Mouse (Mus musculus): ENCODE measurements around the gene Sept8. TPM values are rescaled to one million over a fixed set of nuclear protein-coding genes. Genes with fewer than 3 reads are reported as not detected.
"Not testable (repeated sequence)": the region's sequence is repeated elsewhere in the genome, so short reads cannot be mapped to it uniquely, and the experiment has no call there.

Gene Sept8
- polyA plus RNA-seq, 1 experiment from 2014 or later, result 18.2 TPM

- Histone ChIP-seq H3K4me3 (replicated peaks) (no peak overlapping the region), H3K4me1 (replicated peaks) (peaks cover 21% of the 10 kb centered on the region), H3K27me3 (no peaks in the 10 kb centered on the region), H3K4me2 (no peak overlapping the region), H3K36me3 (replicated peaks) (no peaks in the 10 kb centered on the region), H3K27ac (replicated peaks) (no peak overlapping the region), H3K9me3 (replicated peaks) (no peaks in the 10 kb centered on the region), H3K9ac (no peak overlapping the region)
- ATAC-seq (ENCODE audit: insufficient read depth), result no peak
- WGBS (ENCODE audit: insufficient replicate concordance), result 66% methylated on average over 12 of the region's 12 CpGs
These were observed 32.7 kb downstream of the Sept8 start for GRCm38 (mm10) chr11:53551754-53552153.

- not testable (repeated sequence) for H3K4me3 ChIP-seq (replicated peaks); H3K27ac ChIP-seq (replicated peaks); H3K9ac ChIP-seq; H3K4me2 ChIP-seq; H3K27me3 ChIP-seq; H3K4me1 ChIP-seq (replicated peaks); ATAC-seq (ENCODE audit: insufficient read depth); H3K36me3 ChIP-seq (replicated peaks); H3K9me3 ChIP-seq (replicated peaks)
- 90% methylated on average over 13 of the region's 20 CpGs for WGBS (ENCODE audit: insufficient replicate concordance)
These were observed 37.5 kb downstream of the Sept8 start for GRCm38 (mm10) chr11:53556529-53556928.

GRCm38 (mm10) chr11:53557992-53558391, 38.9 kb downstream of the Sept8 start:
- ATAC-seq (ENCODE audit: insufficient read depth); H3K9me3 ChIP-seq (replicated peaks): not testable (repeated sequence)
- 68% methylated on average over 1 of the region's 3 CpGs for WGBS (ENCODE audit: insufficient replicate concordance)

GRCm38 (mm10) chr11:53559980-53560379, 40.9 kb downstream of the Sept8 start:
- ATAC-seq (ENCODE audit: insufficient read depth); H3K9ac ChIP-seq; H3K27ac ChIP-seq (replicated peaks); H3K27me3 ChIP-seq; H3K4me3 ChIP-seq (replicated peaks); H3K36me3 ChIP-seq (replicated peaks); H3K4me2 ChIP-seq; H3K9me3 ChIP-seq (replicated peaks): not testable (repeated sequence)
- WGBS (ENCODE audit: insufficient replicate concordance), result 62% methylated on average over 2 of the region's 3 CpGs
- peaks cover 16% of the 10 kb centered on the region for H3K4me1 ChIP-seq (replicated peaks)

More at GRCm38 (mm10) chr11:53557992-53558391, 38.9 kb downstream of the Sept8 start:
- H3K4me1 ChIP-seq (replicated peaks), result peaks cover 16% of the 10 kb centered on the region
- not testable (repeated sequence) for H3K36me3 ChIP-seq (replicated peaks); H3K27ac ChIP-seq (replicated peaks); H3K4me3 ChIP-seq (replicated peaks); H3K9ac ChIP-seq; H3K27me3 ChIP-seq; H3K4me2 ChIP-seq

GRCm38 (mm10) chr11:53561986-53562385, 42.9 kb downstream of the Sept8 start:
- WGBS (ENCODE audit: insufficient replicate concordance), result 34% methylated on average over 2 of the region's 2 CpGs
- H3K36me3 ChIP-seq (replicated peaks), result no peaks in the 10 kb centered on the region
- no peak overlapping the region for H3K27ac ChIP-seq (replicated peaks)
- ATAC-seq (ENCODE audit: insufficient read depth), result peak; percentile 57; the same call in 1 of the 2 replicates
- H3K27me3 ChIP-seq, result no peaks in the 10 kb centered on the region
- no peaks in the 10 kb centered on the region for H3K9me3 ChIP-seq (replicated peaks)
- H3K9ac ChIP-seq, result no peak overlapping the region
- H3K4me1 ChIP-seq (replicated peaks), result peaks cover 24% of the 10 kb centered on the region
- 0 out of 2 replicates have a peak overlapping the region, but pooled peaks have one; percentile 17 for H3K4me2 ChIP-seq
- H3K4me3 ChIP-seq (replicated peaks), result no peak overlapping the region

- Histone ChIP-seq H3K4me2 (peak overlapping the region; percentile 94), H3K9me3 (replicated peaks) (no peaks in the 10 kb centered on the region), H3K36me3 (replicated peaks) (no peaks in the 10 kb centered on the region), H3K27ac (replicated peaks) (no peak overlapping the region; the same call in 1 of the 2 replicates), H3K4me3 (replicated peaks) (peak overlapping the region; percentile 81), H3K4me1 (replicated peaks) (peaks cover 28% of the 10 kb centered on the region), H3K27me3 (no peaks in the 10 kb centered on the region), H3K9ac (peak overlapping the region; percentile 68)
- ATAC-seq (ENCODE audit: insufficient read depth), result no peak
- 77% methylated on average over 4 of the region's 4 CpGs for WGBS (ENCODE audit: insufficient replicate concordance)
These were observed 47.6 kb downstream of the Sept8 start for GRCm38 (mm10) chr11:53566646-53567045.

- Histone ChIP-seq H3K9me3 (replicated peaks) (no peaks in the 10 kb centered on the region), H3K4me1 (replicated peaks) (peaks cover 20% of the 10 kb centered on the region), H3K4me2 (peak within 1 kb of the TSS; percentile 94), H3K36me3 (replicated peaks) (no peaks in the 10 kb centered on the region), H3K4me3 (replicated peaks) (peak within 1 kb of the TSS; percentile 81), H3K27me3 (no peaks in the 10 kb centered on the region), H3K9ac (peak within 1 kb of the TSS; percentile 68), H3K27ac (replicated peaks) (peak within 1 kb of the TSS; percentile 49)
- peak; percentile 98 for ATAC-seq (ENCODE audit: insufficient read depth)
- WGBS (ENCODE audit: insufficient replicate concordance), result 1% methylated on average over 69 of the region's 69 CpGs
These were observed 48.4 kb downstream of the Sept8 start, which contains the start of gene Kif3a for GRCm38 (mm10) chr11:53567224-53568014. Gene Kif3a, plus strand, starts transcription at chr11:53567379.

- H3K27me3 ChIP-seq, result no peaks in the 10 kb centered on the region
- peaks cover 4% of the 10 kb centered on the region; the same call in 1 of the 2 replicates for H3K4me1 ChIP-seq (replicated peaks)
- H3K9ac ChIP-seq, result no peak overlapping the region
- WGBS (ENCODE audit: insufficient replicate concordance), result 89% methylated on average over 3 of the region's 3 CpGs
- H3K27ac ChIP-seq (replicated peaks), result no peak overlapping the region
- H3K4me3 ChIP-seq (replicated peaks), result no peak overlapping the region
- H3K9me3 ChIP-seq (replicated peaks), result no peaks in the 10 kb centered on the region
- peaks cover 18% of the 10 kb centered on the region; the same call in 1 of the 2 replicates for H3K36me3 ChIP-seq (replicated peaks)
- ATAC-seq (ENCODE audit: insufficient read depth), result no peak
- no peak overlapping the region for H3K4me2 ChIP-seq
These were observed 61.5 kb downstream of the Sept8 start for GRCm38 (mm10) chr11:53580562-53580961.

- Histone ChIP-seq H3K9me3 (replicated peaks) (no peaks in the 10 kb centered on the region), H3K36me3 (replicated peaks) (peaks cover 18% of the 10 kb centered on the region; the same call in 1 of the 2 replicates), H3K27ac (replicated peaks) (no peak overlapping the region), H3K9ac (no peak overlapping the region), H3K4me2 (no peak overlapping the region), H3K4me3 (replicated peaks) (no peak overlapping the region), H3K27me3 (no peaks in the 10 kb centered on the region), H3K4me1 (replicated peaks) (peaks cover 4% of the 10 kb centered on the region; the same call in 1 of the 2 replicates)
- ATAC-seq (ENCODE audit: insufficient read depth), result no peak
- 76% methylated on average over 10 of the region's 10 CpGs for WGBS (ENCODE audit: insufficient replicate concordance)
These were observed 64.1 kb downstream of the Sept8 start for GRCm38 (mm10) chr11:53583151-53583550.

- no peak for ATAC-seq (ENCODE audit: insufficient read depth)
- Histone ChIP-seq H3K27ac (replicated peaks) (peak overlapping the region; percentile 41; the same call in 1 of the 2 replicates), H3K4me2 (no peak overlapping the region), H3K4me1 (replicated peaks) (peaks cover 4% of the 10 kb centered on the region; the same call in 1 of the 2 replicates), H3K27me3 (no peaks in the 10 kb centered on the region), H3K4me3 (replicated peaks) (no peak overlapping the region), H3K36me3 (replicated peaks) (peaks cover 18% of the 10 kb centered on the region; the same call in 1 of the 2 replicates), H3K9ac (no peak overlapping the region), H3K9me3 (replicated peaks) (no peaks in the 10 kb centered on the region)
- 51% methylated on average over 3 of the region's 3 CpGs for WGBS (ENCODE audit: insufficient replicate concordance)
These were observed 65.8 kb downstream of the Sept8 start for GRCm38 (mm10) chr11:53584849-53585248.

GRCm38 (mm10) chr11:53585510-53585909, 66.5 kb downstream of the Sept8 start:
- Histone ChIP-seq H3K27ac (replicated peaks) (peak overlapping the region; percentile 41; the same call in 1 of the 2 replicates), H3K36me3 (replicated peaks) (peaks cover 15% of the 10 kb centered on the region; the same call in 1 of the 2 replicates), H3K9ac (no peak overlapping the region), H3K4me2 (no peak overlapping the region), H3K27me3 (no peaks in the 10 kb centered on the region), H3K9me3 (replicated peaks) (no peaks in the 10 kb centered on the region), H3K4me3 (replicated peaks) (no peak overlapping the region), H3K4me1 (replicated peaks) (peaks cover 4% of the 10 kb centered on the region; the same call in 1 of the 2 replicates)
- WGBS (ENCODE audit: insufficient replicate concordance), result 78% methylated on average over 6 of the region's 6 CpGs
- ATAC-seq (ENCODE audit: insufficient read depth), result no peak
